Mouse (Mus musculus) neural tube, embryonic 12.5 days (tissue): ENCODE measurements around the gene Ribc2. TPM values are rescaled to one million over a fixed set of nuclear protein-coding genes. Genes with fewer than 3 reads are reported as not detected.

Experiments
- ATAC-seq: fragments of 200-750 bp; cut with Nextera tagmentation; 2 replicates; pipeline ENCODE4 v1.8.0; 2017; ENCODE audit warnings: low read depth, mild to moderate bottlenecking, moderate TSS enrichment, moderate library complexity; ENCODE audit not compliant: low FRiP score
- H3K27ac ChIP-seq: fragments of 300-500 bp; sonication (generic); 2 replicates; pipeline ENCODE4 v1.5.1; 2016
- H3K27me3 ChIP-seq: fragments of 300-500 bp; sonication (generic); replicated peaks from 2 replicates; pipeline ENCODE4 v1.6.1; 2016; ENCODE audit warnings: mild to moderate bottlenecking
- H3K36me3 ChIP-seq: fragments of 300-500 bp; sonication (generic); 2 replicates; pipeline ENCODE4 v1.6.1; 2016; ENCODE audit warnings: mild to moderate bottlenecking
- H3K4me1 ChIP-seq: fragments of 300-500 bp; sonication (generic); 2 replicates; pipeline ENCODE4 v1.6.1; 2016
- H3K4me2 ChIP-seq: fragments of 300-500 bp; sonication (generic); replicated peaks from 2 replicates; pipeline ENCODE4 v1.6.1; 2016; ENCODE audit warnings: mild to moderate bottlenecking
- H3K4me3 ChIP-seq: fragments of 300-500 bp; sonication (generic); 2 replicates; pipeline ENCODE4 v1.5.1; 2016
- H3K9ac ChIP-seq: fragments of 300-500 bp; sonication (generic); 2 replicates; pipeline ENCODE4 v1.6.1; 2016; ENCODE audit warnings: mild to moderate bottlenecking
- H3K9me3 ChIP-seq: fragments of 300-500 bp; sonication (generic); 2 replicates; pipeline ENCODE4 v1.6.1; 2016; ENCODE audit warnings: mild to moderate bottlenecking
- WGBS: fragments of 180-500 bp; shearing (Covaris S2); methylation state at CpG from one replicate; pipeline ENCODE4 v1.1.7; 2016; 5-methylcytosine and 5-hydroxymethylcytosine counted together
- polyA plus RNA-seq: library from polyadenylated mRNA; unstranded; fragments of >200 nt; fragmentation: Nextera tagmentation; extraction: Ambion mirVana; gene quantifications from 2 replicates; pipeline ENCODE4 v1.2.1, GENCODE M21; 2016

Ribc2 gene
- polyA plus RNA-seq, result 0.56 and 0.74 TPM in 2 replicates

- H3K4me3 ChIP-seq, result peak within 1 kb of the TSS; percentile 29
- H3K4me2 ChIP-seq, result peak within 1 kb of the TSS; percentile 60
- 0 out of 2 replicates have a peak within 1 kb of the TSS, but pooled peaks have one; percentile 21 for H3K9ac ChIP-seq
- no peaks in the 10 kb centered on the region for H3K36me3 ChIP-seq
- WGBS, result 32% methylated on average over 56 of the region's 58 CpGs
- peaks cover 6% of the 10 kb centered on the region; the same call in 1 of the 2 replicates for H3K4me1 ChIP-seq
- no peaks in the 10 kb centered on the region for H3K9me3 ChIP-seq
- peak; percentile 37; the same call in 1 of the 2 replicates for ATAC-seq
- H3K27me3 ChIP-seq, result peaks cover 15% of the 10 kb centered on the region; the same call in 1 of the 2 replicates
- H3K27ac ChIP-seq, result no peak within 1 kb of the TSS
Observed at GRCm38 (mm10) chr15:85131275-85132192, at the start of gene Ribc2, which contains the start of gene Smc1b. Gene Ribc2 (plus strand): TSS chr15:85132078. Gene Smc1b (minus strand): TSS chr15:85131964.

DNA sequence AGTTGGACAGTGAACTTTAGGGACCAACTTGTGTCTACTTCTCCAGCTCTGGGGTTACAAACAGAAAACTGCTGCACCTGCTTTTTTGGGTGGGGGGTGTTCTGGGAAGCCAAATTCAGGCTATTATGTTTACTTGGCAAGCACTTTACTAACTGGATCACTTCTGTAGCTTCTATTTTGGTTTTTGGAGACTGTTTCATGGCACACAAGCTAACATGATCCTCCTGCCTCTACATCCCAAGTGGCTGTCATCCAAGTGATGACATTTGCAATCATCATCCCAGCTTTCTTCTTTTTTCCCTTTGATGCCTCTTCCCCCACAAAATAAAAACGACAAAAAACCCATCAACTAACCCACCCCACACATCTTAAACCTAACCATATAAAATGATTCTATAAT, 46.2 kb upstream of the Ribc2 start:
- H3K9me3 ChIP-seq, result no peaks in the 10 kb centered on the region
- H3K4me1 ChIP-seq, result no peaks in the 10 kb centered on the region
- WGBS, result 77% methylated on average over 1 of the region's 1 CpGs
- no peak overlapping the region for H3K4me2 ChIP-seq
- no peaks in the 10 kb centered on the region for H3K27me3 ChIP-seq
- no peaks in the 10 kb centered on the region for H3K36me3 ChIP-seq
- H3K4me3 ChIP-seq, result no peak overlapping the region
- no peak for ATAC-seq
- no peak overlapping the region for H3K27ac ChIP-seq
- no peak overlapping the region for H3K9ac ChIP-seq

DNA sequence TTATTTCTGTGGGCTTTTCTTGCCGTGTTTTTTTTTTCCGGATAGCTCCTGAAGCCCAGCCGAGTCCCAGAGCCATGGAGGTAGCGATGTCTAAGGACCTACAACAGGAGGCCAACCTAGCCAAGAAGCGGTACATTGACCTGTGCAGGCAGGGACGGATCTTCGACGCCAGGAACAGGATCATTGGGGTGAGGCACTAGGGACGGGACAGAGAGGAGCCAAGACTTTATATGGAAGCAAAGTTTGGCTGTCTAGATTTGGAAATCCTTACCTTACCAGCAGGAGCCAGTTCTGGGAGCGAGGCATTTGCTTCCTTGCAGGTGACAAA, 279 bp downstream of the Ribc2 start:
- H3K27me3 ChIP-seq, result peaks cover 15% of the 10 kb centered on the region; the same call in 1 of the 2 replicates
- WGBS, result 20% methylated on average over 10 of the region's 10 CpGs
- H3K4me2 ChIP-seq, result peak overlapping the region; percentile 60
- peak overlapping the region; percentile 29 for H3K4me3 ChIP-seq
- ATAC-seq, result no peak
- H3K36me3 ChIP-seq, result no peaks in the 10 kb centered on the region
- no peaks in the 10 kb centered on the region for H3K9me3 ChIP-seq
- 0 out of 2 replicates have a peak overlapping the region, but pooled peaks have one; percentile 21 for H3K9ac ChIP-seq
- H3K27ac ChIP-seq, result no peak overlapping the region
- peaks cover 6% of the 10 kb centered on the region; the same call in 1 of the 2 replicates for H3K4me1 ChIP-seq

- ATAC-seq, result no peak
Observed at GRCm38 (mm10) chr15:85135143-85135542, 3.3 kb downstream of the Ribc2 start.

DNA sequence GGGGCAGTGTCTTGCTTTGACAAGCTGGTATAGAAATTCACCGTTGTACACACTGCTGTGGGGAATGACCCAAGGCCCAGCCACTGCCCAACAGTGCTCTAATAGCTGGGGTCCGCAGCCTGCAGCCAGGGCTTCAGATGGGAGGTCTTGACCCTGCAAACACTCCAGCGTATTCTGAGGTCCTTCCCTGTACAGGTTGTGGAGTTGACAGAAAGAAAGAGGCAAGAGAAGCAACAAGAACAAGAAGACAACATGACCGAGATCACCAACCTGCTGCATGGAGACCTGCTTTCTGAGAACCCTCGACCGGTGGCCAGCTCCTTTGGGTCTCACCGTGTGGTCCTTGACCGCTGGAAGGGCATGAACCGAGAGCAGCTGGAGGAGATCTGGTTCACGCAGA, 9.4 kb downstream of the Ribc2 start:
- Histone ChIP-seq H3K4me2 (no peak overlapping the region), H3K9ac (no peak overlapping the region), H3K4me1 (no peaks in the 10 kb centered on the region), H3K27me3 (no peaks in the 10 kb centered on the region), H3K27ac (no peak overlapping the region), H3K4me3 (no peak overlapping the region), H3K36me3 (no peaks in the 10 kb centered on the region), H3K9me3 (no peaks in the 10 kb centered on the region)
- ATAC-seq, result no peak
- 91% methylated on average over 10 of the region's 10 CpGs for WGBS

More at GRCm38 (mm10) chr15:85135143-85135542, 3.3 kb downstream of the Ribc2 start:
- no peak overlapping the region for H3K4me3 ChIP-seq
- peaks cover 15% of the 10 kb centered on the region; the same call in 1 of the 2 replicates for H3K27me3 ChIP-seq
- 53% methylated on average over 9 of the region's 9 CpGs for WGBS
- no peaks in the 10 kb centered on the region for H3K36me3 ChIP-seq
- no peak overlapping the region for H3K27ac ChIP-seq
- no peaks in the 10 kb centered on the region for H3K9me3 ChIP-seq
- peaks cover 6% of the 10 kb centered on the region; the same call in 1 of the 2 replicates for H3K4me1 ChIP-seq
- no peak overlapping the region for H3K4me2 ChIP-seq
- no peak overlapping the region for H3K9ac ChIP-seq

DNA sequence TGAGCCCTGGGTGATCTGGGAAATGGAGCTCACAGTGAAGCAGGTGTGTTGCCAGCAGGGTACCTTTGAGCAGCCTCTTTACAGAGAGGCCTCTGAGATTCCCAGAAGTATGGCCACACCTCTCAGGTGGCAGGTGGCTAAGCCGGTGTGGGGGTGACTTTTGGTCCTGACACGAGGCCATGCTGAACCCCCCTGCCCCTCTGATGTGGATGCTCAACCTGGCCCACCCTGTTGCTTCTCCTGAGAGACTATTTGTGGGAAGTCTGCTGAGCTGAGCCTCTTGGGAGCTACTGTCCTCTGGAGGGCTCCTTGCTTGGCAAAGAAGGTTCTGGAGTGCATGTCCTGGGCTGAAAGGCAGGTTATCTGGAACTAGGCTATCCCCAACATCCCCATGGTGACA, 10.6 kb downstream of the Ribc2 start:
- Histone ChIP-seq H3K4me2 (no peak overlapping the region), H3K27ac (no peak overlapping the region), H3K9ac (no peak overlapping the region), H3K4me1 (no peaks in the 10 kb centered on the region), H3K36me3 (no peaks in the 10 kb centered on the region), H3K9me3 (no peaks in the 10 kb centered on the region), H3K4me3 (no peak overlapping the region), H3K27me3 (no peaks in the 10 kb centered on the region)
- no peak for ATAC-seq
- WGBS, result 81% methylated on average over 2 of the region's 2 CpGs

GRCm38 (mm10) chr15:85143161-85143560, 11.3 kb downstream of the Ribc2 start:
- Histone ChIP-seq H3K4me2 (no peak overlapping the region), H3K36me3 (no peaks in the 10 kb centered on the region), H3K4me3 (no peak overlapping the region), H3K9ac (no peak overlapping the region), H3K4me1 (no peaks in the 10 kb centered on the region), H3K27ac (no peak overlapping the region), H3K27me3 (no peaks in the 10 kb centered on the region), H3K9me3 (no peaks in the 10 kb centered on the region)
- WGBS, result 91% methylated on average over 11 of the region's 11 CpGs
- no peak for ATAC-seq

DNA sequence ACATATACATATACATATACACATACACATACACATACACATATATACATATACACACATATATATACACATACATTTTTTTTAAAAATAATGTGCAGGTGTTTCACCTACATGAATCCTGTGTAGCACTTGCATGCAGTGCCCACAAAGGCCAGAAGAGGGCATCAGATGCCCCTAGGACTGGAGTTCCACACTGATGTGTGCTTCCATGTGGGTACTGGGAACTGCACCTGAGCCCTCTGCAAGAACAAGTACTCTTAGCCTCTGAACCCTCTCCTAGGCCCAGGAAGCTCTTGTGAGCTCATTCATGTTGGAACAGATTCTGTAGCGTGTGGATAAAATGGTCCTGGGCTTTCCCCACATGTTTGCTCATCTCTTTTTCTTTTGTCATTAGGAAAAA, 11.9 kb downstream of the Ribc2 start:
- no peaks in the 10 kb centered on the region for H3K4me1 ChIP-seq
- ATAC-seq, result no peak
- H3K27me3 ChIP-seq, result no peaks in the 10 kb centered on the region
- no peaks in the 10 kb centered on the region for H3K36me3 ChIP-seq
- H3K4me2 ChIP-seq, result no peak overlapping the region
- H3K4me3 ChIP-seq, result no peak overlapping the region
- H3K9ac ChIP-seq, result no peak overlapping the region
- H3K27ac ChIP-seq, result no peak overlapping the region
- H3K9me3 ChIP-seq, result no peaks in the 10 kb centered on the region
- 91% methylated on average over 1 of the region's 1 CpGs for WGBS

GRCm38 (mm10) chr15:85144249-85144648, 12.4 kb downstream of the Ribc2 start:
- Histone ChIP-seq H3K4me2 (no peak overlapping the region), H3K36me3 (no peaks in the 10 kb centered on the region), H3K27ac (no peak overlapping the region), H3K4me1 (no peaks in the 10 kb centered on the region), H3K27me3 (no peaks in the 10 kb centered on the region), H3K9me3 (no peaks in the 10 kb centered on the region), H3K9ac (no peak overlapping the region), H3K4me3 (no peak overlapping the region)
- ATAC-seq, result no peak
- WGBS, result 84% methylated on average over 5 of the region's 5 CpGs

- Histone ChIP-seq H3K9me3 (no peaks in the 10 kb centered on the region), H3K4me2 (no peak overlapping the region), H3K36me3 (no peaks in the 10 kb centered on the region), H3K9ac (no peak overlapping the region), H3K4me1 (no peaks in the 10 kb centered on the region), H3K27me3 (no peaks in the 10 kb centered on the region), H3K4me3 (no peak overlapping the region), H3K27ac (no peak overlapping the region)
- ATAC-seq, result 0 out of 2 replicates have a peak, but pooled peaks have one; percentile 17
- WGBS, result 31% methylated on average over 13 of the region's 13 CpGs
Observed at GRCm38 (mm10) chr15:85151433-85151918, 19.6 kb downstream of the Ribc2 start.

DNA sequence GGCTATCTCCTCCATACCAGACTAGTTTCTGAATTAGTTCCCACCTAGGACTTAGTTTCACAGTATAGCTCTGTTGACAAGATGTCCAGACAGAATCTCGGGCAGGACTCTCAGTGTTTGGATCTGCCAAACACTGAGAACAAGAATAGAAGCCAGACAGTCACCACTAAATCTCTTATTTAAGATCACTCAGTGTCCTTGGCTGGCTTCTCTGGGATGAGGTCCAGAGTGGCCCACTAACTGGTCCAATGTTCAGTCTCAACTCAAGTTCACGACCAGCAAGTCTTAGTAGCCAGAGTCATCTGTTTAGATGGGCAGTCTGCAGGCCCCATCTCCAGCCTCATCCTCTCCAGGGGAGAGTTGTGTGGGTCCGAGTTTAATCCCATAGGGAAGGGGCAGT, 20.7 kb downstream of the Ribc2 start:
- H3K4me1 ChIP-seq, result no peaks in the 10 kb centered on the region
- no peak for ATAC-seq
- WGBS, result 81% methylated on average over 3 of the region's 3 CpGs
- H3K36me3 ChIP-seq, result no peaks in the 10 kb centered on the region
- no peak overlapping the region for H3K4me2 ChIP-seq
- no peaks in the 10 kb centered on the region for H3K9me3 ChIP-seq
- H3K9ac ChIP-seq, result no peak overlapping the region
- no peak overlapping the region for H3K4me3 ChIP-seq
- H3K27ac ChIP-seq, result no peak overlapping the region
- no peaks in the 10 kb centered on the region for H3K27me3 ChIP-seq

DNA sequence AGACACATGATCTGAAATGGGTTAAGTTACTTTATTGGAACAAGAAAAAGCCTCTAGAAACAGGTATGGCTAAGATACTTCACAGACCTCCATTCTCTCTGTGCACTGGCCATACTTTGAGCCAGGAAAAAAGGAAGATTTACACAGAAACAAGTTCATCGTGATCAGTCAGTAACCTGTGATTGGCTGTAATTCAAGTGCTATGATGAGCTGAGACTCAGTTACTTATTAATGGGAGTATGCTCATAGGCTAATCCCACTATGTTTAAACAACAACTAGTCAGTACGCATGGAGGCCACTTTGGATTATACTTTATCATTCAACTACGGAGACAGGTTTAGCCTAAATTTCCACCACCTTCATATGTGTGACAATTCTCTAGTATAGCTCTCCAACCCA, 22.2 kb downstream of the Ribc2 start:
- no peaks in the 10 kb centered on the region for H3K27me3 ChIP-seq
- no peak for ATAC-seq
- H3K9ac ChIP-seq, result no peak overlapping the region
- H3K4me3 ChIP-seq, result no peak overlapping the region
- H3K4me2 ChIP-seq, result no peak overlapping the region
- no peaks in the 10 kb centered on the region for H3K4me1 ChIP-seq
- no peaks in the 10 kb centered on the region for H3K9me3 ChIP-seq
- WGBS, result 92% methylated on average over 3 of the region's 3 CpGs
- no peaks in the 10 kb centered on the region for H3K36me3 ChIP-seq
- H3K27ac ChIP-seq, result no peak overlapping the region
